Mouse (Mus musculus): ENCODE measurements around the gene Rem2. TPM values are rescaled to one million over a fixed set of nuclear protein-coding genes. Genes with fewer than 3 reads are reported as not detected.

The Rem2 gene
- 40.0 and 41.4 TPM in 2 replicates for polyA plus RNA-seq (2016; fragmentation: Nextera tagmentation; extraction: Ambion mirVana)

GRCm38 (mm10) chr14:54475941-54476844 is at the start of gene Rem2:
Gene Rem2, plus strand, starts transcription at chr14:54476100.
- Histone ChIP-seq H3K27me3 (replicated peaks) (peaks cover 18% of the 10 kb centered on the region), H3K4me3 (peak within 1 kb of the TSS; percentile 53), H3K36me3 (no peaks in the 10 kb centered on the region), H3K4me1 (peaks cover 32% of the 10 kb centered on the region), H3K9ac (peak within 1 kb of the TSS; percentile 78), H3K9me3 (no peaks in the 10 kb centered on the region), H3K4me2 (replicated peaks) (peak within 1 kb of the TSS; percentile 84), H3K27ac (peak within 1 kb of the TSS; percentile 23; the same call in 1 of the 2 replicates)
- peak; percentile 89 for ATAC-seq (ENCODE audit: low FRiP score, low read depth)
- WGBS = under 1% methylated on average over 23 of the region's 23 CpGs

DNA sequence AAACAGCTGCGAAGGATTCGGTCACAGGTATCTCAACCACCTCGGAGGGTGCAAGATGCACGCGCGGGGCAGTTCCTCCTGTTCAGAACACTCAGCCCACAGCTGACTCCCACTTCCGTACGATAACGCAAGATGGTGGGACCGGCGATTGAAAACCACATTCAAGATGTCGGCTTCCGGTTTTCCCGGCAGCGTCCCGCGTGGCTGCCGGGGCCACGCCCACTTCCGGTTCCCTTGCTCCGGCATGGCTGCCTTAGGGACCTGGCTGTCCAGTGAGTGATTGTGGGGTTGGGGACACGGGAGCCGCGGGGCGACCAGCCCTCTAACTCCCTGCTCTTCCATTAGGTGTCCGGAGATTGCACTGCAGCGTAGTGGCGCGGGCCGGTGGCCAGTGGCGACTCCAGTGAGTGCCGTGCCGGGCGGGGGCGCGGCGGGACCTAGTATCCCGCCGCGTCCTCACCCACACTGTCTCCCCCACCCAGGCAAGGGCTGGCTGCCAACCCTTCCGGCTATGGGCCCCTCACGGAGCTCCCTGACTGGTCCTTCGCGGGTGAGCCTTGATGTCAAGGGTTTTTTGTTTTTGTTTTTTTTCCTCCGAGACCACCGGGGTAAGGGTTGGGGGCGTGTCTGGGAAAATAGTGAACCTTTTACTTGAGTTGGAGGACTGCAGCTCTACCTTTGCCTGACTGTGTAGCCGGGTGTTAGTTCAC is 49.1 kb upstream of the Rem2 start, which contains the start of gene Mrpl52:
TSS of gene Mrpl52 (plus strand) at position 221 of the 710 bp plus-strand sequence.
- Histone ChIP-seq H3K27me3 (replicated peaks) (no peaks in the 10 kb centered on the region), H3K4me2 (replicated peaks) (peak within 1 kb of the TSS; percentile 59), H3K9me3 (no peaks in the 10 kb centered on the region), H3K9ac (peak within 1 kb of the TSS; percentile 73), H3K36me3 (peaks cover 3% of the 10 kb centered on the region; the same call in 1 of the 2 replicates), H3K27ac (peak within 1 kb of the TSS; percentile 77), H3K4me3 (peak within 1 kb of the TSS; percentile 88), H3K4me1 (peaks cover 29% of the 10 kb centered on the region; the same call in 1 of the 2 replicates)
- ATAC-seq (ENCODE audit: low FRiP score, low read depth) = peak; percentile 83
- under 1% methylated on average over 48 of the region's 48 CpGs for WGBS

DNA sequence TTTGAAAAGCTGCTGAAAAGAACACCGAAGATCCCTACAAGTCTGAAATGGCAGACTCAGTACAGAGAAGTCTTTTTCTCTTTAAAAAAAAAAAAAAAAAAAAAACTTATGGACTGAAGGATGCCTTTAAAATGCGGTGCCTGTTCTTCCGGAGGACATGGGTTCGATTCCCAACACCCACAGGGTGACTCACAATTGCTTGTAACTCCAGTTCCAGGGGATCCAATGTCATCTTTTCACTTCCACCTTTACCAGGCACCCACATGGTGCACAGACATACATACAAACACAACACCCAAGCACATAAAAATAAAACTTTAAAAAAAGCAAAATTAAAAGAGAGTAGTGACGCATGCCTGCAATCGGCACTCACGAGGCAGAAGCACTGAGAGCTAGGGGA is 48.2 kb upstream of the Rem2 start:
- Histone ChIP-seq H3K4me1 (peaks cover 32% of the 10 kb centered on the region; the same call in 1 of the 2 replicates), H3K4me3 (peak overlapping the region; percentile 88), H3K27ac (no peak overlapping the region), H3K9ac (no peak overlapping the region), H3K4me2 (replicated peaks) (peak overlapping the region; percentile 59), H3K36me3 (peaks cover 3% of the 10 kb centered on the region; the same call in 1 of the 2 replicates), H3K9me3 (no peaks in the 10 kb centered on the region), H3K27me3 (replicated peaks) (peaks cover 1% of the 10 kb centered on the region; the same call in 1 of the 2 replicates)
- no peak for ATAC-seq (ENCODE audit: low FRiP score, low read depth)
- WGBS = 92% methylated on average over 7 of the region's 7 CpGs

GRCm38 (mm10) chr14:54428421-54428820 is 47.5 kb upstream of the Rem2 start:
- H3K27ac ChIP-seq = no peak overlapping the region
- 98% methylated on average over 5 of the region's 5 CpGs for WGBS
- H3K4me1 ChIP-seq = peaks cover 39% of the 10 kb centered on the region; the same call in 1 of the 2 replicates
- H3K4me2 ChIP-seq (replicated peaks) = no peak overlapping the region
- no peak overlapping the region for H3K9ac ChIP-seq
- peaks cover 3% of the 10 kb centered on the region; the same call in 1 of the 2 replicates for H3K27me3 ChIP-seq (replicated peaks)
- no peak overlapping the region for H3K4me3 ChIP-seq
- ATAC-seq (ENCODE audit: low FRiP score, low read depth) = no peak
- H3K36me3 ChIP-seq = peaks cover 3% of the 10 kb centered on the region; the same call in 1 of the 2 replicates
- H3K9me3 ChIP-seq = no peaks in the 10 kb centered on the region

DNA sequence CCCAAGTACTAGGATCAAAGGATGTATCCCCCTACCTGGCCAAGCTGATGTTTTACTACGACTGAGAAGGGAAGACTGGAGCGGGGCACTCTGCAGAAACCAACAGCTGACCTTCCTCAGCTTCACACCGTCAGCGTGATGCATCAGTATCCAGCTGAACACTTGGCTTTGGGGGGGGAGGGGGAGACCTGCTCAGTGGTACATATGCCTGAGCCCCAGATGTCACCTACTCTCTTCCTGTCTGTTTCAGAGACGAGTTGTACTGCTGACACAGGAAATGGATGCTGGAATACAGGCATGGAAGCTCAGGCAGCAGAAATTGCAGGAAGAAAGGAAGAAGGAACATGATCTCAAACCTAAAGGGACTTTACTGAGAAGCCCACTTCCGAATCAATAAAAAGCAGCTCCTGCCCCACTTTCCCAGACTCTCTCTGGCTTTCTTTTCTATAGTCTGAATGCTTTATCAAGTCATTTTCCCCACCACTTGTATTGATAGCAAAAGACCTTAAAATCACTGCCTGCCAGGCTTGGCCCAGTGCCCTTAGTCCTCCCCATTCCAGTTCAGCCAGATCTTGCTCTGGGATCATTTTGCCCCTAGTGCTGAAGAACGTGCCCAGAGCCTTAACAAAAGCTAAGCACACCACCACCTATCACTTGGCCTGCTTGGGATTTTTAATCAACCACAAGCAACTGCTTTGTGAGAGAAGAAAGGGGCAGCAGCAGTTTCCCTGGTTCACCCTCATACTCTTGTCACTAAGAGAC is 46.4 kb upstream of the Rem2 start:
- Histone ChIP-seq H3K9ac (peak overlapping the region; percentile 88; the same call in 1 of the 2 replicates), H3K4me2 (replicated peaks) (peak overlapping the region; percentile 71)

GRCm38 (mm10) chr14:54430406-54431145 is 45.3 kb upstream of the Rem2 start:
- peak overlapping the region; percentile 71 for H3K4me2 ChIP-seq (replicated peaks)
- H3K27ac ChIP-seq = 0 out of 2 replicates have a peak overlapping the region, but pooled peaks have one; percentile 29
- H3K36me3 ChIP-seq = peaks cover 3% of the 10 kb centered on the region; the same call in 1 of the 2 replicates
- no peak for ATAC-seq (ENCODE audit: low FRiP score, low read depth)
- 4% methylated on average over 18 of the region's 18 CpGs for WGBS
- H3K27me3 ChIP-seq (replicated peaks) = peaks cover 3% of the 10 kb centered on the region; the same call in 1 of the 2 replicates
- H3K9ac ChIP-seq = peak overlapping the region; percentile 88
- H3K4me3 ChIP-seq = peak overlapping the region; percentile 62
- H3K4me1 ChIP-seq = peaks cover 46% of the 10 kb centered on the region
- no peaks in the 10 kb centered on the region for H3K9me3 ChIP-seq

More for the DNA sequence above, 46.4 kb upstream of the Rem2 start:
- Histone ChIP-seq H3K27ac (no peak overlapping the region), H3K4me1 (peaks cover 46% of the 10 kb centered on the region; the same call in 1 of the 2 replicates), H3K4me3 (0 out of 2 replicates have a peak overlapping the region, but pooled peaks have one; percentile 11), H3K27me3 (replicated peaks) (peaks cover 3% of the 10 kb centered on the region; the same call in 1 of the 2 replicates), H3K9me3 (no peaks in the 10 kb centered on the region), H3K36me3 (peaks cover 3% of the 10 kb centered on the region; the same call in 1 of the 2 replicates)
- 67% methylated on average over 7 of the region's 7 CpGs for WGBS
- ATAC-seq (ENCODE audit: low FRiP score, low read depth) = no peak

DNA sequence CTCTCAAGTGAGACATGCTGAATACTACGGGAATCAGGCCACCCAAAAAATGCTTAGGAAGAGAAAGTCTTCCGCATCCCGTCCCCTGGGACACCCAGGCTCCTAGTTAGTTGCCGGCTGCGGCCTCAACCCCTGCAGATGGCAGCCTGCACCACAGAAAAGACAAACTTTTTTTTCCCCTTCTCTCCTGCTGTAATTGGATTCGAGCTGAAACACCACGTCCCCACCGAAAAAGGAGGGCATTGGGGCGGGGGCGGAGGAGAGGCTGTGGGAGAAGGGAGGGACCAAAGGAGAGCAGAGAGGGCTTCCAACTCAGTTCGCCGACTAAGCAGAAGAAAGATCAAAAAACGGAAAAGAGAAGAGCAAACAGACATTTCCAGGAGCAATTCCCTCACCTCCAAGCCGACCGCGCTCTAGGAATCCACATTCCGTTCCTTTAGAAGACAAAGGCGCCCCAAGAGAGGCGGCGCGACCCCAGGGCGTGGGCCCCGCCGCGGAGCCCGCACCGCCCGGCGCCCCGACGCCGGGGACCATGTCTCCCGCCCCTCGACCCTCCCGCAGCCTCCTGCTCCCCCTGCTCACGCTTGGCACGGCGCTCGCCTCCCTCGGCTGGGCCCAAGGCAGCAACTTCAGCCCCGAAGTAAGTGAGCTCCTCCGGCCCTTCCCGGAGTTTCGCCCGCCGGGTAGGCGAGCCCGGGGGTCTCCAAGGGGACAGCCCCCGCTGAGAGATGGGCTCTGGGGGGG is 44.4 kb upstream of the Rem2 start, which contains the start of gene Mmp14:
TSS of gene Mmp14 (plus strand) at position 279 of the 744 bp plus-strand sequence.
- whole genome bisulfite sequencing = under 1% methylated on average over 48 of the region's 49 CpGs
- peaks cover 46% of the 10 kb centered on the region for H3K4me1 ChIP-seq
- H3K4me3 ChIP-seq = peak within 1 kb of the TSS; percentile 62
- no peaks in the 10 kb centered on the region for H3K9me3 ChIP-seq
- H3K4me2 ChIP-seq (replicated peaks) = peak within 1 kb of the TSS; percentile 71
- peaks cover 3% of the 10 kb centered on the region; the same call in 1 of the 2 replicates for H3K27me3 ChIP-seq (replicated peaks)
- H3K36me3 ChIP-seq = peaks cover 6% of the 10 kb centered on the region; the same call in 1 of the 2 replicates
- peak; percentile 27 for ATAC-seq (ENCODE audit: low FRiP score, low read depth)
- H3K27ac ChIP-seq = peak within 1 kb of the TSS; percentile 51
- H3K9ac ChIP-seq = peak within 1 kb of the TSS; percentile 88

DNA sequence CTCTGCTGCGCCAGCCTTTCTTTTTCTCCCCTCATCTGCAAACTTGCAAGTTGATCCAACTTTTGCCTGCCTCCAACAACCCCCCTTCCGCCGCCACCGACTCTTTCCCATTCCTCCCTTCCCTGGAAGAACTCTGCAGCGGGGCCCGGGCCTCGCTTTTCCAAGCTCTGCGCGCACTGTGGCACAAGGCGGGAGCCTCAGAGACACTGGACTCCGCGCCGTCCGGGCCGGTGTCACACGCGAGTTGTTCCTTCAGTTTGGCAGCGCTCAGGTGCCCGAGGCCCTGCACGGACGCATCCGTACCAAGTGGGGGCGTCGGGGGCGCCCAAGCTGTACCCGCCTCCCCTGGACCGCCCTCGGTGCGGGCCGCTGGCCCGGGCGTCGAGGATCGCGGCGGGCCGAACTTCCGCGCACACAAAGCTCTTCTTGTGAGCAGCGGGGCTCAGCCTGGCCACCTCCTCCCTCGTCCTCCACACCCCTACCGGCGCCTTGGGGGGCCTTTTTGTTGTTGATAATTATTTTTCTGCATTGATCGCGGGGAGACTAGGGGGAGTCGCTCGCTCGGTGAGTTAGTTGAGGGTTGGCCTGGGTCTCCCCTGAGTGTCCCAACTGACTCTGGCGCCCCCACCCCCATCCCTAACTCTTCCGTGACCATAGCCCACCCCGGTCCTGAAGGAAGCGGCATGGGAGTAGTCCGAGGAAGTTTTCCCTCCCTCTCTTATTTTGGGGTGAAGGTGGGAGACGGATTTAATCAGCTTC is 43.6 kb upstream of the Rem2 start:
- Histone ChIP-seq H3K4me3 (peak overlapping the region; percentile 62), H3K4me2 (replicated peaks) (peak overlapping the region; percentile 71), H3K9ac (peak overlapping the region; percentile 88), H3K9me3 (no peaks in the 10 kb centered on the region), H3K36me3 (peaks cover 6% of the 10 kb centered on the region; the same call in 1 of the 2 replicates), H3K27me3 (replicated peaks) (peaks cover 3% of the 10 kb centered on the region; the same call in 1 of the 2 replicates), H3K4me1 (peaks cover 44% of the 10 kb centered on the region), H3K27ac (peak overlapping the region; percentile 51; the same call in 1 of the 2 replicates)
- ATAC-seq (ENCODE audit: low FRiP score, low read depth) = peak; percentile 18; the same call in 1 of the 2 replicates
- WGBS = 4% methylated on average over 54 of the region's 54 CpGs
